Mouse (Mus musculus) induced T-regulatory cell, adult 2 months (primary cell): ENCODE data around the gene Olfr462.

Experiments
- DNase-seq: peaks from one replicate; pipeline ENCODE4 v3.0.0-alpha.2; 2012; ENCODE audit warnings: low read depth

Olfr462 gene

GRCm38 (mm10) chr11:87892168-87892567, at the start of gene Olfr462:
Gene Olfr462, minus strand, starts transcription at chr11:87892268.
- DNase-seq: no peak

- peak; percentile 71 for DNase-seq
Measured at GRCm38 (mm10) chr11:87935467-87935866, 43.4 kb upstream of the Olfr462 start.

- no peak for DNase-seq
Measured at GRCm38 (mm10) chr11:87933731-87934130, 41.7 kb upstream of the Olfr462 start.

- no peak for DNase-seq
Measured at GRCm38 (mm10) chr11:87930348-87930747, 38.3 kb upstream of the Olfr462 start.

- peak; percentile 52 for DNase-seq
Measured at GRCm38 (mm10) chr11:87920966-87921365, 28.9 kb upstream of the Olfr462 start, which contains the start of gene Olfr464. Gene Olfr464, minus strand, starts transcription at chr11:87920967.

GRCm38 (mm10) chr11:87920301-87920700, 28.2 kb upstream of the Olfr462 start:
- DNase-seq: no peak

- DNase-seq: no peak
Measured at GRCm38 (mm10) chr11:87916005-87916404, 23.9 kb upstream of the Olfr462 start.

GRCm38 (mm10) chr11:87904331-87904730, 12.3 kb upstream of the Olfr462 start:
- DNase-seq: no peak

GRCm38 (mm10) chr11:87897287-87897686, 5.2 kb upstream of the Olfr462 start, which contains the start of gene Olfr463:
Gene Olfr463, minus strand, starts transcription at chr11:87897387.
- DNase-seq: no peak

GRCm38 (mm10) chr11:87884856-87885255, 7.2 kb downstream of the Olfr462 start:
- DNase-seq: no peak

GRCm38 (mm10) chr11:87883493-87883892, 8.6 kb downstream of the Olfr462 start:
- DNase-seq: peak; percentile 64

GRCm38 (mm10) chr11:87881714-87882113, 10.4 kb downstream of the Olfr462 start:
- no peak for DNase-seq

GRCm38 (mm10) chr11:87879826-87880225, 12.2 kb downstream of the Olfr462 start:
- no peak for DNase-seq

GRCm38 (mm10) chr11:87875436-87875835, 16.6 kb downstream of the Olfr462 start, which contains the start of gene Epx:
Gene Epx, minus strand, starts transcription at chr11:87875536.
- DNase-seq: no peak

- no peak for DNase-seq
Measured at GRCm38 (mm10) chr11:87871766-87872165, 20.3 kb downstream of the Olfr462 start.

- DNase-seq: no peak
Measured at GRCm38 (mm10) chr11:87870096-87870495, 22.0 kb downstream of the Olfr462 start.

GRCm38 (mm10) chr11:87866891-87867290, 25.2 kb downstream of the Olfr462 start:
- peak; percentile 27 for DNase-seq

- no peak for DNase-seq
Measured at GRCm38 (mm10) chr11:87862805-87863204, 29.3 kb downstream of the Olfr462 start.

- peak; percentile 50 for DNase-seq
Measured at GRCm38 (mm10) chr11:87860426-87860825, 31.6 kb downstream of the Olfr462 start.

- DNase-seq: no peak
Measured at GRCm38 (mm10) chr11:87859273-87859672, 32.8 kb downstream of the Olfr462 start.

- DNase-seq: no peak
Measured at GRCm38 (mm10) chr11:87854550-87854949, 37.5 kb downstream of the Olfr462 start.

GRCm38 (mm10) chr11:87853597-87853954, 38.5 kb downstream of the Olfr462 start:
- DNase-seq: no peak

- DNase-seq: peak; percentile 96
Measured at GRCm38 (mm10) chr11:87852690-87853596, 39.1 kb downstream of the Olfr462 start, which contains the start of gene Mks1. Gene Mks1, plus strand, starts transcription at chr11:87853215.
